Mouse (Mus musculus) forebrain, postnatal 0 days (tissue): ENCODE measurements at regions not wholly inside any gene's neighbourhood (a gene's known extent, or its start where the extent isn't known, plus 50 kb on each side); places are given as distances from the start of the nearest gene placed in this dataset.

ENCODE experiments used
- ATAC-seq: fragments of 200-750 bp; cut with Nextera tagmentation; 2 replicates; pipeline ENCODE4 v1.8.0; 2017; ENCODE audit warnings: mild to moderate bottlenecking, moderate library complexity
- DNase-seq: peaks from one replicate; pipeline ENCODE4 v3.0.0-alpha.2; 2015
- H3K27ac ChIP-seq: fragments of 300-500 bp; sonication (generic); 2 replicates; pipeline ENCODE4 v1.5.1; 2014; ENCODE audit warnings: low read depth, mild to moderate bottlenecking, antibody characterized with exemption, low read length, moderate library complexity, mixed read lengths
- H3K27me3 ChIP-seq: fragments of 300-500 bp; sonication (generic); 2 replicates; pipeline ENCODE4 v1.6.1; 2014; ENCODE audit warnings: mild to moderate bottlenecking, low read length, mixed read lengths; ENCODE audit not compliant: insufficient read depth
- H3K36me3 ChIP-seq: fragments of 300-500 bp; sonication (generic); 2 replicates; pipeline ENCODE4 v1.6.1; 2014; ENCODE audit warnings: mild to moderate bottlenecking, moderate library complexity; ENCODE audit not compliant: insufficient read depth
- H3K4me1 ChIP-seq: fragments of 300-500 bp; sonication (generic); 2 replicates; pipeline ENCODE4 v1.6.1; 2014; ENCODE audit warnings: antibody characterized with exemption; ENCODE audit not compliant: insufficient read depth
- H3K4me2 ChIP-seq: fragments of 300-500 bp; sonication (generic); 2 replicates; pipeline ENCODE4 v1.6.1; 2014; ENCODE audit warnings: low read depth, mild to moderate bottlenecking, moderate library complexity
- H3K4me3 ChIP-seq: fragments of 300-500 bp; sonication (generic); 2 replicates; pipeline ENCODE4 v1.5.1; 2014; ENCODE audit warnings: low read depth, low read length, mixed read lengths
- H3K9ac ChIP-seq: fragments of 300-500 bp; sonication (generic); 2 replicates; pipeline ENCODE4 v1.6.1; 2014; ENCODE audit warnings: mild to moderate bottlenecking
- H3K9me3 ChIP-seq: fragments of 300-500 bp; sonication (generic); 2 replicates; pipeline ENCODE4 v1.6.1; 2016; ENCODE audit warnings: low read length
- CTCF ChIP-seq: sonication (generic); IDR thresholded peaks from 2 replicates; pipeline ENCODE4 v1.5.1; 2016; ENCODE audit warnings: antibody characterized with exemption, control low read depth, low read depth
- WGBS: fragments of 180-500 bp; shearing (Covaris S2); extraction: QIAGEN DNeasy Blood & Tissue Kit; methylation state at CpG from one replicate; pipeline ENCODE4 v1.1.7; 2014; 5-methylcytosine and 5-hydroxymethylcytosine counted together

- H3K36me3 ChIP-seq = no peaks in the 10 kb centered on the region
Measured at GRCm38 (mm10) chr13:73034886-73035285, 225.4 kb upstream of the Irx4 start.

GRCm38 (mm10) chr13:73035336-73035940 lies 224.8 kb upstream of the Irx4 start:
- H3K27me3 ChIP-seq = peaks cover 28% of the 10 kb centered on the region
- ATAC-seq = no peak
- H3K4me2 ChIP-seq = no peak overlapping the region
- no peak overlapping the region for H3K9ac ChIP-seq
- no peak overlapping the region for H3K27ac ChIP-seq
- 43% methylated on average over 2 of the region's 2 CpGs for WGBS
- DNase-seq = no peak
- no peak for TF ChIP-seq CTCF
- no peaks in the 10 kb centered on the region for H3K9me3 ChIP-seq
- no peaks in the 10 kb centered on the region for H3K36me3 ChIP-seq
- H3K4me1 ChIP-seq = 0 out of 2 replicates have a peak, but pooled peaks cover 4% of the 10 kb centered on the region
- H3K4me3 ChIP-seq = no peak overlapping the region

More at GRCm38 (mm10) chr13:73034886-73035285, 225.4 kb upstream of the Irx4 start:
- WGBS = 13% methylated on average over 10 of the region's 10 CpGs
- no peaks in the 10 kb centered on the region for H3K9me3 ChIP-seq
- peaks cover 28% of the 10 kb centered on the region for H3K27me3 ChIP-seq
- no peak overlapping the region for H3K27ac ChIP-seq
- no peak overlapping the region for H3K9ac ChIP-seq
- H3K4me3 ChIP-seq = no peak overlapping the region
- 0 out of 2 replicates have a peak, but pooled peaks cover 4% of the 10 kb centered on the region for H3K4me1 ChIP-seq
- no peak for DNase-seq
- H3K4me2 ChIP-seq = no peak overlapping the region
- TF ChIP-seq CTCF = no peak
- ATAC-seq = peak; percentile 25

GRCm38 (mm10) chr13:73039731-73040130 lies 220.5 kb upstream of the Irx4 start:
- Histone ChIP-seq H3K4me2 (no peak overlapping the region), H3K27me3 (peaks cover 23% of the 10 kb centered on the region; the same call in 1 of the 2 replicates), H3K9me3 (no peaks in the 10 kb centered on the region), H3K36me3 (no peaks in the 10 kb centered on the region), H3K9ac (no peak overlapping the region), H3K27ac (no peak overlapping the region), H3K4me1 (peaks cover 9% of the 10 kb centered on the region; the same call in 1 of the 2 replicates), H3K4me3 (no peak overlapping the region)
- no peak for ATAC-seq
- DNase-seq = no peak
- 89% methylated on average over 5 of the region's 5 CpGs for WGBS
- TF ChIP-seq CTCF = no peak

- Histone ChIP-seq H3K4me3 (no peak overlapping the region), H3K27ac (no peak overlapping the region), H3K9me3 (no peaks in the 10 kb centered on the region), H3K4me2 (no peak overlapping the region), H3K36me3 (no peaks in the 10 kb centered on the region), H3K27me3 (peaks cover 11% of the 10 kb centered on the region; the same call in 1 of the 2 replicates), H3K4me1 (peaks cover 9% of the 10 kb centered on the region; the same call in 1 of the 2 replicates), H3K9ac (no peak overlapping the region)
- peak; percentile 60 for ATAC-seq
- no peak for TF ChIP-seq CTCF
- 19% methylated on average over 14 of the region's 14 CpGs for WGBS
- peak; percentile 12 for DNase-seq
Measured at GRCm38 (mm10) chr13:73041233-73042040, 218.8 kb upstream of the Irx4 start.

- Histone ChIP-seq H3K9ac (no peak overlapping the region), H3K4me1 (peaks cover 8% of the 10 kb centered on the region; the same call in 1 of the 2 replicates), H3K36me3 (no peaks in the 10 kb centered on the region), H3K27ac (no peak overlapping the region), H3K9me3 (no peaks in the 10 kb centered on the region), H3K4me2 (no peak overlapping the region), H3K27me3 (no peaks in the 10 kb centered on the region), H3K4me3 (no peak overlapping the region)
- ATAC-seq (peak; percentile 27; the same call in 1 of the 2 replicates), DNase-seq (no peak)
- TF ChIP-seq CTCF = no peak
- WGBS = 23% methylated on average over 13 of the region's 13 CpGs
Measured at GRCm38 (mm10) chr13:73069840-73070530, 190.3 kb upstream of the Irx4 start.

- ATAC-seq = peak; percentile 36; the same call in 1 of the 2 replicates
- Histone ChIP-seq H3K4me2 (no peak overlapping the region), H3K27me3 (no peaks in the 10 kb centered on the region)
Measured at GRCm38 (mm10) chr13:73070531-73070908, 189.8 kb upstream of the Irx4 start.

More at GRCm38 (mm10) chr13:73070531-73070908, 189.8 kb upstream of the Irx4 start:
- H3K9me3 ChIP-seq = no peaks in the 10 kb centered on the region
- H3K36me3 ChIP-seq = no peaks in the 10 kb centered on the region
- peaks cover 8% of the 10 kb centered on the region; the same call in 1 of the 2 replicates for H3K4me1 ChIP-seq
- no peak overlapping the region for H3K9ac ChIP-seq
- no peak for DNase-seq
- H3K4me3 ChIP-seq = no peak overlapping the region
- WGBS = 24% methylated on average over 7 of the region's 7 CpGs
- TF ChIP-seq CTCF = no peak
- no peak overlapping the region for H3K27ac ChIP-seq
